Mouse (Mus musculus) v-Abl transformed pro-B cells (cell line): ENCODE results near the gene Gm11096.

Experiments
- in situ Hi-C, 2 experiments: fragments of 400-800 bp; cut with MboI; formaldehyde crosslinking; loops; one replicate each; pipeline ENCODE4 v1.15.1; 2025; ENCODE audit not compliant: unreplicated experiment in 2 of 2

The Gm11096 gene

DNA sequence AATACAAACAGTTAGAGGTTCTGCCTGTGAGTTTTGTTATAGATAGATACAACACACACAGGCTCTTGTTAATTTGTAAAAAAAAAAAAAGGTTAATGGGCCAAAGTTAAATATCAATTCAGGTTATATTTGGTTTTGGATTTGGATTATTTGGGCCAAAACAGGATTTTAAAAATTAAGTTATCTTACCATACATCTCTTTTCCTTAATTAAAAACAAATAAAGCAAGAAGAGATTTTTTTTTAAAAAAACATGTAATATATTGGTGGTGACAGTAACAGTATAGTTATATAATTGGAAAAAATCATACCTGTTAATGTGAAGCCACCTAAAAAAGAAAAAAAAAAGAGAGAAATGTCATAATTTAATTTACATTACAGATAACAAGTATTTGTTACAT is at the start of gene Gm11096:
Gene Gm11096, plus strand, starts transcription at position 301 of the 400 bp plus-strand sequence.
- in situ Hi-C loops: no loop called here

DNA sequence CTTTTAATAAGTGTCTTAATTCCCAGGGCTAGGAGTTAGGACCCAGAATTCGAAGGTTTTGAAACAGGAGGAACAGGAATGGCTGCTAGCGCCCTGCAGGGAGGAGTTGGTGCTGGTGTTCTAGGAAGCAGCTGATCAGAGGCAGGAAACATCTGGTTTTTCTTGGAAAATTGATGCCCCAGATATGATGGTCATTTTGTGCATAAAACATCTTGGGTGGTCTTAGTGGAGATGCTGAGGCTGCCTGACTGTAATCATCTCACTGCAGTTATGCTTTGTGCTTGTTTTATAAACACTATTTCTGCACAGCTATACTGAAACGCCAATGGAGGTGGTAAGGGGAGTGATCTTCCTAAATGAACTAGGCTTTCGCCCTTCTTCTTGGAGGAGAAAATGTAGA is 48.5 kb upstream of the Gm11096 start:
- in situ Hi-C loops: no loop called here

DNA sequence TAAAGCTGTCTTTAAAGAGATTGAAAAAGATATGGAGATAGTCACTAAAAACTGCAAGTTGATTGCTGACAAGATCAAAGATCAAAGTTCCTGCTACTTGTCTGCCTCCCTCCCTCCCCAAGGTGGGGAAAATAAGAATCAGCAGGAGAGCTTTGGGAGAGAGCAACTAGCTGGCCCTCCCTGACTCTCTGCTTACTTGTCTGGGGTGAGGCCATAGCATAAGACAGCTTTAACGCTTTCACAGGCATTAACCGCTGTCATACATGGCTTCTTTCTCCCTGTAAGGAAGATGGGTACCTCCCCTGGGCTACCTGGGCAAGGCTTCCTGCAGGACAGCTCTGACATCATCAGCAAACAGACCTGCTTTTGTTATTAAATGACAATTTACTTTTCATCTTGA is 47.4 kb upstream of the Gm11096 start:
- in situ Hi-C loops: no loop called here

DNA sequence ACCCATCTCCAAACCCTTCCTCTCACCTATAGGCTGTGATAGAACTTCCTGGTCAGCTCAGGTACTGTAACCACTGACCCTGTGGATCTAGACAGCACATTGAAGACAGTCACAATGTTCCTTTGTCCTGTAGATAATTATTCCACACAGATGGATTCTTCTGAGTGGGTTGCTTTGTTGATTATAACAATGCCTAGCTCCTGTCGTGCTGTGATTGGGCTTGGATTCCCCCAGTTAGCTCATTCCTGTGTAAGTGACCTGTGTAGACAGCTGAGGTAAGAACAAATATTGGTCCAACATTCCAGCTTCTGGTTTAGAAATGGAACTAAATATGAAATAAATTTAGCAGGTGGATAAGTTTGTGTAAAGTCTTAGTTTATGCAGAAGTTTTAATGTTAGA is 44.1 kb upstream of the Gm11096 start:
- in situ Hi-C loops: no loop called here

DNA sequence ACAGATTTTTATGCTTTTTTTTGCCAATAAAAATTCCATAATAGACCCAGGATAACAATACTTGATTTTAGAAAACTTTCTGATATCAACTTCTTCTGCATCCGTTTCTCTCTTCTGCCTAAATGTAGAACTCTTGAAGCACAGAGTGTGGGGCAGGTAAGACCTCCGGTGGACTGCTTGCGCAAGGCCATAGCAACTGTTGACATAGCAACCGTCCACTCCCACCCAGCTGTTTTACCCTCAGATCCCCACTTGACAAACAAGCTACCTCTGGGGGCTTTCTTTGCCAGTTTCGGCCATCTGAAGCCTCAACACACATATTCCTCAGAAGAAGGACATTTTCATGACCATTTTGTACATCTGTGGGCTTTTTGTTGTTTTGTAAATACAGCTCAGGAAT is 41.2 kb upstream of the Gm11096 start:
- in situ Hi-C loops: no loop called here

DNA sequence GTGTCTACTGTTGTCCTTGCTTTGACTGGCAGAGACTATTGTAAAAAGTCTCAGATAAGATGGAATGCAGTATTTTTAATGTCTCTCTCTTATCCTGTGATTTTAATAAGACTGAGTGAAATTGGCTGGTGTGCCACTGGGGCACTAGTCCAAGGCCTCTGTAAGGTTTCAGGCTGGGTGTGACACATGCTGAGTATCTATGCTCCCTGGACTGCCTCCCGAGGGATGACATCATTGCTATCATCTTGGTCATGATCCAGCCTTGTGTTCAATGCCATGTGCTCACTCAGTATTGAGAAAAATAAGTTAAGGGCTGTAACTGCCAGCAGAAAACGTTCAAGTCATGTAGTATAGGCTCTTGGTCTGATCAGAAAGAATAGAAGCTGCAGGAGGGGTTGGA is 38.9 kb upstream of the Gm11096 start:
- in situ Hi-C loops: no loop called here

DNA sequence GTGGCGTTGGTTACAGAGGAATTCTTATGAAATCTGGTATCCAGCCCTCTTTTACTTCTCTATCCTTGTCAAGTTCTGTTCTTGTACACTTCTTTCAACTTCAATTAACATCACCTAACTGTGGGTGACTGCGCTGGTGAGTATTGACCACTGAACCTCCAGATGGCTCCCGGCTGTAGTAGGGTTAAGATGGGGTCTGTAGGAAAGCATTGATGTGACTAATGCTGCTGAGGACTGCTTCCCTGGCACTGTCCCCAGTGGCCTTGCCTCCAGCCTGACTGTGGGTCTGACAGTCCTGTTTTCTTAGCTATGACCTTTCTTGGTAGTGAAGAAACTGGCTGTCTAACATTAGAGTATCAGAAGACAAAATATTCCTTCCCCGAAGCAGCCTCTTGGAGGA is 38.4 kb upstream of the Gm11096 start:
- in situ Hi-C loops: no loop called here

DNA sequence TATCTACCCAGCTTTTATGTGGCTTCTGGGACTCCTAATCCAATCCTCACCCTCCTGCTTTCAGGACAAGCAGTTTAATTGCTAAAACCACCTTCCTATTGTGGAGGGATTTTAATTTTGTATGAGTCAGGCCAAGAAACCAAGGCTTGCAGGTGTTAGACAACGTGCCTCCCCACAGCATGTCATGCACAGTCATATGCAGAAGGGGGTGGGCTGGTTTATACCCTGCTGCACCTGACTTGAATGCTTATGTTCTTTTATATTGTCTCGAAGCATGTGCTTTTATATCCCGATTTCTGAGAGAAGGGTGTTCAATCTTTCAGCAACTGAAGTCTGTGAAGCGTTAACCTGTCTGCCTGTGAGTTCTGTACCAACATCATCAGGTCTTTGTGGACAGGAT is 37.3 kb upstream of the Gm11096 start:
- in situ Hi-C loops: no loop called here

DNA sequence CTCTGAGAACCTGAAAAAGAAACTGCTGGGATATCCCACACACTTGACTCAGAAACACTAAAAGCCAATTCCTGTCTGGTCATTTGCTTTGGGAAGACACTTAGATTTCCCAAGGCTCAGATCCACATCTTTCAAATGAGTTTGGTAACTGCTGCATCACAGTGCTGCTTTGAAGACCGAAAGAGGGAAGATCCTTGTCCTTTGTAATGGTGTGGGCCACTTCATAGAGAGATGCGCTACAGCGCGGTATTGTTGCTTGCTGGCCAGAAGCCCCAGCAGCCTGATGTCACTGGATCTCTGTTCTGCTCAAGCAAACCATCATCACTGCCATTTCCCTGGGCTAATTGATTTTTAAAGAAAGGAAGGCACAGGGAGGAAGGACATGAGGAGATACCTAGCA is 28.8 kb upstream of the Gm11096 start:
- in situ Hi-C loops: no loop called here

DNA sequence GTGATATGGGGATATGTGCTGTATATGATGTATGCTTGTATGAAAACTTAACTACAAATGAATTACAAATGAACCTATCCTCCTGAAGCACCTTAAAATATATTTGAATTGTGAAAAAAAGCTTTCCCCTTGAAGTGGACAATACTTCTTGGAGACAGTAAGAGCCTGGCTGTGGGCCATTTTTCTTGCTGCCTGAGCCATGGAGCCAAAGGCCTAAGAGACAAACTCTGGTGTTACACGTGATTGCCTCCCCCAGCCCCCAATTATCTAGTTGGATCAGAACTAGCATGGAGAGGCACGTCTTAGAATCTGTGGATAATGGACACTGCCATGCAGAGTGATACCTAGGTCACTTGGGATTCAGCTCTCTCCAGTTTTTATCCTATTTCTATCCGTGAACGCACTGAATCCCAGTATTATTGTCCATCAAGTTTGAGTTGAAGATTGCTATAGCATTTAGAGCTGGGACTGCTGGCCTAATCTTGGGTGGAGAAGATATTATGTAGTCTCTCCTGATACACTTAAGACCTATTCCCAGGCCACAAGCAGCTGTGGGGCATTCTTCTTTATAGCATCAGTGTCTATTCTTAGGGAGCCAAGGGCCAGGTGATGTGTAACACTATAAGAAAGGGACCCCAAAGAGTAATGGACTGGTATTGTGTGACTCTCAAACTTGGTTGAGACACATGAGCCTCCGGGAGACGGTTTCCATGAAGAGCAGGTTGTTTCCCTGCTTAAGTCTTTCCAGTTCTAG is 25.0 kb upstream of the Gm11096 start:
- in situ Hi-C loops: no loop called here

DNA sequence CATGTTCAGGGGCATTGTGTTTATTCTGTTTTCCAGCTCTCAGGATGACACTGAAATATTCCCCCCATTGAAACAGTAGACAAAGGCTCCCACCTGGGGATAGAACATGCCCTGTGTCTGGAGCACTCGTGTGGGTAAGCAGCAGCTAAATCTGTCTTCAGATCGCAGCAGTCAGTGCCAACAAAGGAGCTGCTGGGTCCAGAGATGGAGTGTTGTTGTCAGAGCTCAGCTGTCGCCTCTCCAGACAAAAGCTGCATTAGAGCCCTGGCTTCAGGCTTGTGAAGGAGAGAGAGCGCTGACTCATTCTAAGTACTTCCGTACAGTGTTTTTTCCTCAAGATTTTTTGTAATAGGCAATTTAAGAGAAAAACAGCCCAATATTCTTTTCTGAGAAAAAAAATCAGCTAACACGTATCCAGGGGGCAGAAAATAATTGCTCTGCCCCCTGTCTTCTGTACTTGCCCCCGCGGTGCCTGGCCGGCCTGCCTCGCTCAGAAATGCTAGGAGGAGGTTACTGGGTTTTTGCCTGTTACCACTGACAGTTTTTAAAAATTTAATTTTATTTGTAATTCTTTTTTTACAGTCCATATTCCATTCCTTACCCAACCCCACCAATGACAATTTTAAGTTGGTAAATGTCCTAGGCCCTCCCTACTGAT is 21.6 kb upstream of the Gm11096 start:
- in situ Hi-C loops: no loop called here

DNA sequence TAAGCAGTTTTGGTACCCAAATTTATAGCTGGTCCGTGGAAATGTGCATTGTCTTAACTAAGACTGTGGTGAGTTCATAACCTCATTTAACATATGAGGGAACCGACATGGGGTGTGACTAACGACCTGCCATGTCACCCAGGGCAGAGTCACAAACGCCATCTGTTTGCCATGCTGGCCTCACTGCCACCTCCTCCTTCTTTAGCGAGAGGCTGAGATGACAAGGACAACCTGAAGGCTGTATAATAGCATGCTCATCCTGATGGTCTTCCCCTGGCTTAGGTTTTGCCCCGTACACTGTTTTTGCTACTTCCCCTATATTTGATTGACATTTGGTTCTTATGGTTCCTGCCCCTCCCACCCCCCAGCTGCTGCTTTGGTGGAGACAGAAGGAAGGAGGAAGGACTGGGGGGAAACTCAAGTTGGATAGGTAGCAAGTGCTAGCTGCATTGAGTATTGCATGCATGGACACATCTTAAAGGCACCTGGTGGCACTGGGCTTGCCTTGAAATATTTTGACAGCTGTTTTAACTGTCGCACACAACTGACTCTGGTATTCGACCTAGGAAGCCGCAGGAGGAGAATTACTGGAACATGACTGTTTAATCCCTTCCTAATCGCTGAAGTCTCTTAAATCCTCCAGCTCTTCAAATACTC is 17.2 kb upstream of the Gm11096 start:
- in situ Hi-C loops: no loop called here

DNA sequence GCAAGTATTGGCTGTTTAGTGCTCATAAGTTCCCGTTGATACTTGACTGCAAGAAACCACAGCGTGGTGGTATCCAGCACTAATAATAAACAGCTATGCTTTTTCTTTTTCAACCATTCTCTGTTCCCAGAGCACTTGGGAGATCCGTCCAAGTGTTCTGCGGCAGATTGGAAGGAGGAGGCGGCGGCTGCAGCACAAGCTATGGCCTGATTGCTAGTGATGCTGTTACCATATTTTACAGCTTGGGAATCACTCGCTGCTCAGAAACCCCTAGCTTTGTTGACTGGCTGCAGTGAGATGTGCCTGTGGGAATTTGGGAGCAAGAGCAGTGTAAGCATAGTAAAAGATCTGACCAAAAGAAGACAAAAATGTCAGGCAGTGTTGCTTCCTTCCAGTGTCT is 14.3 kb upstream of the Gm11096 start:
- in situ Hi-C loops: no loop called here

DNA sequence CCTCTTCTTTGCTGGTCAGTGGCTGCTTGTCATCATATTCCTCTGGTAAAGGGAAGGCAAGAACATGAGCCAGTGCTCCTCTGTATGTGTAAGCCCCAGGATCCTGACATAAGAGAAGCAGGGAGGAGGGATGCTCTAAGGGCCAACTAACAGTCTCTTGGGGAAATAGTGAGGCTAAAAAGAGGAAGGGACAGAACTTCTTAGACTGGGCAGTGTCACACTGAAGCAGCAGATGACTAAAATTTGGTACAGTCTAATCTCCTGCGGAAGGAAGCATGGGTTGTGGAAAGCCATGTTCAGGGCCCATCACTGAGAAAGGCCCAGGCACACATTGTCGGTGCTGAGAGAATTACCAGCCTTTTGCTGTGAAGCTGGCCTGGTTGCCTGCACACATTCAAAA is 8.8 kb upstream of the Gm11096 start:
- in situ Hi-C loops: no loop called here

DNA sequence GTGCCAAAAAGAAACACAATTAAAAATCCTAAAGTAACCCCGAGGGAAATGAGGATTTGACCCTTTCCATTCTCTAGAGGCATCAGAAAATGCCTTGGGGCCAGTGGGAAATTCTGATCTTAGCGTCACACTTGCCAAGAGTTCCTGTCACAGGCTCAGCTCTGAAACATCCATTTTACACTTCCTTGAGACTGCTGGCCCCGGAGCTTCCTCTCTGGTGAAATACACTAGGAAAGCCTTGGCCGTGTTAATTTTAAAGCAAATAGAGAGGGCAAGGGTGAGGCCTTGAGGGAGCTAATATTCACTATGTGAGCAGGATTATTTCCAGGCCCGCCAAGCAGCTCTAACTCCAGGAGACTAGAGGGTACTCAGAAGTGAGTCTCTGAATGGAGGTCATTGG is 8.4 kb upstream of the Gm11096 start:
- in situ Hi-C loops: no loop called here

DNA sequence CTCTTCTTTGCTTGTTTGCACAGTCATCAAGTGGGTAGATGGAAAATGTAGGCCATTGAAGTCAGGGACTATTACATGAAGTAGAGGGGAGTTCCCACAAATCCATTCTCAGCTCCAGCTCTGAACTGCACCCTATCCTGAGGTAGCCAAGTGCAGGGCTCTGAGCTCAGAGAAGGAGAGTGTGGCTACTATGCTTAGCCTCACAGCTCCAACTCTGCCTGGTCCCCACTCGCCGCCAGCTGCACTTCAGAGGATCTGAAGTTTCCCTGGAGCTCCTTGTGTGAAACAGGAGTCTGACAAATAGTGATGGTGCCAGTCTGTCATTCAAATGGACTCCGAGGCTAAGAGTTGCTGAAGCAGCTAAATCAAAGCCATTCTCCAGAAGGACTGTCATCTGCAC is 13.7 kb downstream of the Gm11096 start:
- in situ Hi-C loops: no loop called here

DNA sequence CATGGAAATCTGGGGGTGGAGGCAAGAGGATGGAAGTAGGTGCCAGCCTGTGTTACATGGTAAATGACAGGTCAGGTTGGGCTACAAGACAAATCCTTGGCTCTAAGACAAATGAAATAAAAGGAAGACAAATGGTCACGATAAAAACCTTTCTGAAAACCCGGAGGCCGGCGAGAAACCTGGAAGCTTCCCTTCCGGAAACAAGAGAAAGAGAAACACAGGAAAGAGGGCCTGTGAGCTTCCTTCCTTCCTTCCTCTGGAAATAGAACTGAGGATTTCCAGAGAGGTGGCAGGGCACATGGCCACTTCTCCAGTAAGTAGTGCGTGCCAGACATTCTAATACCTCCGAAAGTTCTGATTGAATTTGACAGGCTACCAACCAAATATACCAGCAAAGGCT is 14.4 kb downstream of the Gm11096 start:
- in situ Hi-C loops: no loop called here

DNA sequence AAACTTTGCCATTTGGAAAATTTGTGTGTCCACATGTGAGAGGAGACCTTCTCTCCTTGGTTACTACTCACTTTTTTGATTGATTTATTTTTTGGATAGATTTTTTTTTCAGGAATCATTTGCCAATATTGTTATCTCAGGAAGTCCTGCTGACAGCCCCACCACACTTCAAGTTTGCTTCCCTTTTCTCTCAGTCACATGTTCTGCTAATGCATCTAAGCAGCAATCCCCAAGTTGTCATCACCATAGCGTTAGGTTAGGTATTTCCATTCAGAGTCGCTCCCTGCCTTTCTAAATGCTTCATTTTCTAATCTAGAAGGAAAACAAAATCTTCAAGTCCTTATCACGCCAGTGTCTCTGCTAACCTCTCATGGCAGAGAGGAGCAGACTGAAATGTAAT is 17.8 kb downstream of the Gm11096 start:
- in situ Hi-C loops: no loop called here

DNA sequence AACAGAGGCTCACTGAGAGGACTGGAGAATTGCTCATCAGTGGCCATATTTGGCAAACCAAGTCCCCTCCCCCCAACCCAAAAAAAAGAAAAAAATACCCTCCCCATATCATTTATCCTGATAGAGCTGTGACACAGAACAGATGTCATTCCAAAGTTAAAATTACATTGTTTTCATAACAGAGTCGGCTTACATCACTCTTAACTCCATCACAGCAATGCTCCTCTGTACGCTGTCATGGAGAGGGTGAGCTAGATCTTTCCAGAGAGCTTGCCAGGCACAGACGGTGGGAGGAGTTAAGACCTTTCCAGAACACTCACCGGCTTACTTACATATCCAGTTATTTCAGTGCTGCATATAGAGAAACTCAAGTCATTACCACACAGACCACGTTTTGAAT is 27.4 kb downstream of the Gm11096 start:
- in situ Hi-C loops: no loop called here

DNA sequence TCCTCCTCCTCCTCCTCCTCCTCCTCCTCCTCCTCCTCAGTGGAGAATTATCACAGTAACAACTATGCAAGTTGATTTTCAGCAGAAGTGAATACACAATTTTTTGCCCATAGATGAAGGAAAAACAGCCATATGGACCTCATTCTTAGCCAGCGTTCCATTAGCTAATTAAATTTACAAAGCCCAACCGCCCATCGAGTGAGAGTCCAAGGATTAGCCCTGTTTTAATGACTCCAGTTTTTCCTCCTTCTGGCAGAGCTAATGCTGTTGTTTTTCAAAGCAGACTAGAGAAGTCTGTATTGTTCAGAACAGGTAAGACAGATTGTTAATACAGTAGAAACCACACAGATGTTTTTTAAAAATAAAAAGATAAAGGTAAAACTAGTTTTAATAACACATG is 31.8 kb downstream of the Gm11096 start:
- in situ Hi-C loops: no loop called here

DNA sequence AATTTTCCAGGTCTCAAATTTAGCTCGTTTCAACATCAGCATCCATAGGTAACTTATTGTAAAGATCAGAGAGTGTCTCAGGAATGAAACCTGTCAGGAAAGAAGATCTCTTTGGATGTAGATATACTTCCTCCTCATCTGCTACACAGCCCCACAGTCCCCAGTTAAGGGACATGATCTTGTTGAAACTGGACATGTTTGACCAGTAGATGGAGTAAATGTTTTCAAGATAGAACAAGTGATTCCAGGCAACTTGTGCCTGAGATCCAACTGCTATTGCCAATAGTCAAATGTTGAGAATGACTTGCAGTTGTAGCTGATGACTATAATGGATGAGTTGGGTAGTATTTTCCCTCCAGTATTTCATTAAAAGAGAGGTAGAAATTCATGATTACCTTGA is 35.9 kb downstream of the Gm11096 start:
- in situ Hi-C loops: no loop called here

DNA sequence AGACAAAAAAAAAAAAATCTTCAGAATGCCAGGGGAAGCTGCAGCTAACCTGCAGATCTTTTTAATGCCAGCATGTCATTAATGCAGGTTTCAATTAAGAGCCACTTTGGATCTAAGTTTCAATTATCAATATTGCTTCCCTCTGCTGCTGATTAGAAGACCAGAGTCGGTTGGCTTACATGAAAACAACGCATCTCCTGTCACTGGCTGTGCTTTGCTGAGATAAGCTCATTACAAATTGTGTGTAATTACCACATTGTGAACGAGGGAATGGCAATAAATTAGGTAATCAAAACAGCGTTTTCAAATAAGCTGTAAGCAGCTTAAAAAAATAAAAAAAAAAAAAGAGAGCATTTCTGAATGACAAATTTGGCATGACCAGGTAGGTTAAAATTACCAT is 38.2 kb downstream of the Gm11096 start:
- in situ Hi-C loops: no loop called here
